Mouse (Mus musculus) heart, embryonic 14.5 days (tissue): ENCODE measurements around the gene Auts2. TPM values are rescaled to one million over a fixed set of nuclear protein-coding genes. Genes with fewer than 3 reads are reported as not detected.

Experiments
- ATAC-seq: fragments of 200-750 bp; cut with Nextera tagmentation; 2 replicates; pipeline ENCODE4 v1.8.0; 2017; ENCODE audit warnings: low read depth, moderate TSS enrichment; ENCODE audit not compliant: insufficient number of reproducible peaks, insufficient read depth, low FRiP score
- H3K27ac ChIP-seq, 2 experiments: fragments of 200-500 bp in 1 of 2; fragments of 300-500 bp in 1 of 2; sonication (generic) in 1 of 2; replicated peaks in 1 of 2; 2 replicates each; pipeline ENCODE4 v1.5.1; 2012 to 2014; ENCODE audit warnings: low read depth in 2 of 2, low read length in 2 of 2, control low read depth in 1 of 2, mild to moderate bottlenecking in 1 of 2, mixed read lengths in 1 of 2; ENCODE audit not compliant: control insufficient read depth in 1 of 2, insufficient read depth in 1 of 2
- H3K27me3 ChIP-seq: fragments of 300-500 bp; sonication (generic); 2 replicates; pipeline ENCODE4 v1.6.1; 2014; ENCODE audit warnings: mild to moderate bottlenecking, low read length, control low read depth; ENCODE audit not compliant: control insufficient read depth, insufficient read depth
- H3K36me3 ChIP-seq: fragments of 300-500 bp; sonication (generic); 2 replicates; pipeline ENCODE4 v1.6.1; 2014; ENCODE audit warnings: mild to moderate bottlenecking, control low read depth, low read length, mixed read lengths; ENCODE audit not compliant: control insufficient read depth, insufficient read depth
- H3K4me1 ChIP-seq, 2 experiments: fragments of 200-500 bp in 1 of 2; fragments of 300-500 bp in 1 of 2; sonication (generic) in 1 of 2; 2 replicates each; pipeline ENCODE4 v1.6.1; 2012 to 2014; ENCODE audit warnings: low read length in 2 of 2, control low read depth in 1 of 2, mixed read lengths in 1 of 2; ENCODE audit not compliant: control insufficient read depth in 2 of 2, insufficient read depth in 2 of 2
- H3K4me2 ChIP-seq: fragments of 300-500 bp; sonication (generic); 2 replicates; pipeline ENCODE4 v1.6.1; 2014; ENCODE audit warnings: mild to moderate bottlenecking, low read length
- H3K4me3 ChIP-seq, 2 experiments: fragments of 200-500 bp in 1 of 2; fragments of 300-500 bp in 1 of 2; sonication (generic) in 1 of 2; 2 replicates each; pipeline ENCODE4 v1.5.1; 2012 to 2014; ENCODE audit warnings: low read length in 2 of 2, mild to moderate bottlenecking in 2 of 2, control low read depth in 1 of 2, low read depth in 1 of 2, moderate library complexity in 1 of 2; ENCODE audit not compliant: control insufficient read depth in 1 of 2, insufficient read depth in 1 of 2
- H3K9ac ChIP-seq: fragments of 300-500 bp; sonication (generic); 2 replicates; pipeline ENCODE4 v1.6.1; 2014; ENCODE audit warnings: mild to moderate bottlenecking, low read length
- H3K9me3 ChIP-seq: fragments of 300-500 bp; sonication (generic); 2 replicates; pipeline ENCODE4 v1.6.1; 2016; ENCODE audit warnings: low read length, control low read depth; ENCODE audit not compliant: control insufficient read depth
- WGBS: fragments of 180-500 bp; shearing (Covaris S2); extraction: QIAGEN DNeasy Blood & Tissue Kit; methylation state at CpG from one replicate; pipeline ENCODE4 v1.1.7; 2014; 5-methylcytosine and 5-hydroxymethylcytosine counted together
- polyA plus RNA-seq: library from polyadenylated mRNA; unstranded; fragments of >200 nt; fragmentation: Nextera tagmentation; extraction: Ambion mirVana; gene quantifications from 2 replicates; pipeline ENCODE4 v1.2.1, GENCODE M21; 2014

Gene Auts2
- polyA plus RNA-seq, 1 experiment from 2014 or later: 18.0 TPM

DNA sequence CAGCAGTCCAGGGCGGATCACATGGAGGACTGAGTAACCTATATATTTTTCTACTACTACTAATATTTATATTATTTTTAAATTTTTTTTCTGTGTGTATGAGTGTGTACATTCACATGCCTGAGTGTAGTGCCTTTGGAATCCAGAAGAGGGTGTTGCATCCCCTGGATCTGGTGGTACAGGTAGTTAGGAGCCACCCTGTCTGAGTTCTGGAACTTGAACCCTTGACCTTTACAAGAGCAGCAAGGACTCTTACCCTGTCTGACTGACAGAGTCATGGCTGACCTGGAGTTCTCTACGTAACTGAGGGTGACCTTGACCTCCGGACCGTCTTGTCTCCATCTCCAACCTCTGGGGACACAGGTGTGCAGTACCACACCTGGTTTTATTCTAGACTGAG is 1074.5 kb downstream of the Auts2 start:
- Histone ChIP-seq H3K4me1 (no peaks in the 10 kb centered on the region), H3K4me3 (no peak overlapping the region), H3K9ac (no peak overlapping the region), H3K27me3 (no peaks in the 10 kb centered on the region), H3K9me3 (no peaks in the 10 kb centered on the region), H3K4me2 (no peak overlapping the region), H3K27ac (no peak overlapping the region), H3K36me3 (peaks cover 68% of the 10 kb centered on the region)
- WGBS: 97% methylated on average over 4 of the region's 4 CpGs
- no peak for ATAC-seq

DNA sequence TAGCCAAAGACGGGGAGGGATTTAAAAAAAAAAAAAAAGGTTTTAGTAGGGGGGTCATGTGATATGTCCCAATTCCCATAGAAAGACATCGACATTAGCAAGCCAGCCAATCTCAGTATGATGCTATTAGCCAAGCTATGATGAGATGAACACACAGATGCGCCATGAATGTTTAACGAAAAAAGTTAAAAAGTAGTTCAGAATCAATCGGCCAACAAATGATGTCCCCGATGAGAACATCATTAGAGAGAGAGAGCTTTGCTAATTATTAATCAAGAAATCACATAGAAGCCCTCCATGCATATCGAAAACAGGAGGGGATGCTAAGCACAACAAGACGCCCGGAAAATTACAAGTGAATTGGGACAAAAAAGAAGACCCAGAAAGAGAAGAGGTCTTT is 1077.0 kb downstream of the Auts2 start:
- H3K27ac ChIP-seq: no peak overlapping the region
- no peak overlapping the region for H3K4me2 ChIP-seq
- no peaks in the 10 kb centered on the region for H3K9me3 ChIP-seq
- H3K4me1 ChIP-seq: no peaks in the 10 kb centered on the region
- peaks cover 68% of the 10 kb centered on the region for H3K36me3 ChIP-seq
- no peak overlapping the region for H3K9ac ChIP-seq
- no peak overlapping the region for H3K4me3 ChIP-seq
- 92% methylated on average over 9 of the region's 9 CpGs for WGBS
- ATAC-seq: no peak
- no peaks in the 10 kb centered on the region for H3K27me3 ChIP-seq

DNA sequence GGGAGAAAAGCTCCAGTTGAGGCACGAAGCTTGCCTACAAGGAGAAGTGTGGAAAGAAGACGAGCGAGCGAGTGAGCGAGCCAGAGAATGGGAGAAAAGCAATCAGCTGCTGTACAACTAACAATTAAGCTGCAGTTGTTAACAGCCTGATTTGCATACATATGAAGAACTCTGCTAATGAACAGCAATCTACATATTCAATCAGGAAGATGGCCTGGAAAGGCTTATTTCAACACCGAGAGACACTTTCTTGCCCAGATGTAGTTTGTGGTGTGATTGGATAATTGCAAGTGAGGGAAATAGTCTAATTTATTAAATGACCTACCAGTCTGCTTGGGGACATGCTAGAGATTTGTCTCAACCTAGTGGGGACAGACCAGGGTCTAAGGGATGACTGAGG is 1079.7 kb downstream of the Auts2 start:
- H3K9ac ChIP-seq: no peak overlapping the region
- H3K9me3 ChIP-seq: 0 out of 2 replicates have a peak, but pooled peaks cover 4% of the 10 kb centered on the region
- no peaks in the 10 kb centered on the region for H3K27me3 ChIP-seq
- H3K4me1 ChIP-seq: no peaks in the 10 kb centered on the region
- no peak for ATAC-seq
- H3K27ac ChIP-seq: no peak overlapping the region
- no peak overlapping the region for H3K4me2 ChIP-seq
- WGBS: 95% methylated on average over 6 of the region's 6 CpGs
- peaks cover 75% of the 10 kb centered on the region for H3K36me3 ChIP-seq
- H3K4me3 ChIP-seq: no peak overlapping the region

DNA sequence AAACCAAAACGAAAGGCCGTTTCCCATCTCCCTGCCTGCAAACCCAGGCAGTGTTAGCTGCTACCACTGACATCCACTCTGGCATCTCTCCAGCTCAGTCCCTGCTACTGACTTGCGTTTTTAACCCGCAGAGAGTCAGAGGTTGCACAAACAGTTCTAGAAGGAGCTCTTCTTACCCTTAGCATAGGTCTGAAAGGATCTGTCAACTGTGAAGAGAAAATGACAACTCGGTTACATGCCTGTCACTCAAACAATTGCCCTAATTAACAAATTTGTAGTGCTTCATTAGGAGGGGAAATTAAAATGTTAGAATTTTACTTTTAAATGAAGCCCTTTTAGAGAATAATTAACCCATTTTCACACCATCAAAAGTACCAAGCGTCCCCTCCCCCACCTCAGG is 1083.2 kb downstream of the Auts2 start:
- Histone ChIP-seq H3K27ac (no peak overlapping the region), H3K4me1 (no peaks in the 10 kb centered on the region), H3K4me3 (no peak overlapping the region), H3K27me3 (no peaks in the 10 kb centered on the region), H3K36me3 (peaks cover 94% of the 10 kb centered on the region), H3K9me3 (0 out of 2 replicates have a peak, but pooled peaks cover 4% of the 10 kb centered on the region), H3K4me2 (no peak overlapping the region), H3K9ac (no peak overlapping the region)
- WGBS: 80% methylated on average over 6 of the region's 6 CpGs
- ATAC-seq: no peak

DNA sequence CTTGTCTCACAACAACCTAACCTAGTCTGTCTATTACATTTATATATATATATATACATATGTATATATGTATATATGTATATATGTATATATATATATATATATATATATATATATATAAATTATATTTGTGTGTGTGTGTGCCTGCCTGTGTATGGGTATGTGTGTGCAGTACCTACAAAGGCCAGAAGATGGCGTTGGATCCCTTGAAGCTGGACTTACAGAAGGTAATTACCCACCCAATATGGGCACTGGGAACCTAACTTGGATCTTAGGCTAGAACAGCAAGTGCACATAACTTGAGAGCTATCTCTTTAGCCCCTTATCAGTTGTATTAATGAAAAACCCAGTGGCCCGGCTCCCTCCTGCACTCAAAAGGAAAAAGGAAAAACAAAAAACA is 1083.6 kb downstream of the Auts2 start:
- no peak overlapping the region for H3K9ac ChIP-seq
- H3K9me3 ChIP-seq: 0 out of 2 replicates have a peak, but pooled peaks cover 4% of the 10 kb centered on the region
- no peak overlapping the region for H3K4me3 ChIP-seq
- no peaks in the 10 kb centered on the region for H3K4me1 ChIP-seq
- H3K27ac ChIP-seq: no peak overlapping the region
- peaks cover 94% of the 10 kb centered on the region for H3K36me3 ChIP-seq
- WGBS: 38% methylated on average over 2 of the region's 2 CpGs
- ATAC-seq: no peak
- no peak overlapping the region for H3K4me2 ChIP-seq
- H3K27me3 ChIP-seq: no peaks in the 10 kb centered on the region

DNA sequence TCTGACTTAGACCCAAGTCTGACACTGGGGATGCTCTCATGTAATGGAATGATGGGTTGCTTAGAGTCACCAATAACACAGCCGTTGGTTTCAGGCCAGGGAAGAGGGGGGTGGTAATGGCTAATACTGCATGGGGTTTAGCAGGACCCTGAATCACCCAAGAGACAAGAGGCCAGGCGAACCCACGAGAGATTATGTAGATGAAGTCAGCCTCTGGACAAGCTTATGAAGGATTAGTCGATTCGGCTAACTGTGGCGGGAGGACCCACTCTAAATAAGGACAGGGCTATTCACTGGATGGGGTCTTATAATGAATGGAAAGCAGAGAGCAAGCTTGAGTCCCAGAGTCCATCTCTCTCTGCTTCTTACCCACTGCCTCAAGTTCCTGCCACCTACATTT is 1084.4 kb downstream of the Auts2 start:
- H3K27ac ChIP-seq: no peak overlapping the region
- no peaks in the 10 kb centered on the region for H3K27me3 ChIP-seq
- H3K9me3 ChIP-seq: 0 out of 2 replicates have a peak, but pooled peaks cover 4% of the 10 kb centered on the region
- 85% methylated on average over 6 of the region's 6 CpGs for WGBS
- H3K36me3 ChIP-seq: peaks cover 98% of the 10 kb centered on the region
- no peak overlapping the region for H3K4me3 ChIP-seq
- no peak overlapping the region for H3K4me2 ChIP-seq
- no peaks in the 10 kb centered on the region for H3K4me1 ChIP-seq
- ATAC-seq: no peak
- H3K9ac ChIP-seq: no peak overlapping the region

DNA sequence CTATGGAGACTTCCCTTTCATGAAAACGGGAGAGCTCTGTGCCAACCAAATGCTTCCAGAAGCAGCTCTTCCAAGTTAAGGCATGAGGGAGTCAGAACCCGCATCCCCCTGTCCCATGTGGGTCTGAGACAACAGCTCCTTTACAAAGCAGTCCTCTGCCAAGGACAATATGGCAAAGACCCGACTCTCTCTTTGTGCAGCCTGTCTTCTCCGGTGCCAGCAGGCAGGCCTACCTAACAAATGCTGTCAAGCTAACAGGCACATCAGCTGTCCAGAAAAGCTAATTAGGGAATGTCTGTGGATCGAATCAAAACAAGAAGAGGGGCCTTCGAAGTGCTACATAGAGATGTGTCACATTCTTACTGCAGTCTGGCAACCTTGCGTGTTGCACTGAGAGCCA is 1085.1 kb downstream of the Auts2 start:
- Histone ChIP-seq H3K36me3 (peaks cover 96% of the 10 kb centered on the region), H3K27me3 (no peaks in the 10 kb centered on the region), H3K9ac (no peak overlapping the region), H3K4me1 (no peaks in the 10 kb centered on the region), H3K4me3 (no peak overlapping the region), H3K4me2 (no peak overlapping the region), H3K9me3 (0 out of 2 replicates have a peak, but pooled peaks cover 4% of the 10 kb centered on the region), H3K27ac (no peak overlapping the region)
- no peak for ATAC-seq
- 95% methylated on average over 7 of the region's 7 CpGs for WGBS

DNA sequence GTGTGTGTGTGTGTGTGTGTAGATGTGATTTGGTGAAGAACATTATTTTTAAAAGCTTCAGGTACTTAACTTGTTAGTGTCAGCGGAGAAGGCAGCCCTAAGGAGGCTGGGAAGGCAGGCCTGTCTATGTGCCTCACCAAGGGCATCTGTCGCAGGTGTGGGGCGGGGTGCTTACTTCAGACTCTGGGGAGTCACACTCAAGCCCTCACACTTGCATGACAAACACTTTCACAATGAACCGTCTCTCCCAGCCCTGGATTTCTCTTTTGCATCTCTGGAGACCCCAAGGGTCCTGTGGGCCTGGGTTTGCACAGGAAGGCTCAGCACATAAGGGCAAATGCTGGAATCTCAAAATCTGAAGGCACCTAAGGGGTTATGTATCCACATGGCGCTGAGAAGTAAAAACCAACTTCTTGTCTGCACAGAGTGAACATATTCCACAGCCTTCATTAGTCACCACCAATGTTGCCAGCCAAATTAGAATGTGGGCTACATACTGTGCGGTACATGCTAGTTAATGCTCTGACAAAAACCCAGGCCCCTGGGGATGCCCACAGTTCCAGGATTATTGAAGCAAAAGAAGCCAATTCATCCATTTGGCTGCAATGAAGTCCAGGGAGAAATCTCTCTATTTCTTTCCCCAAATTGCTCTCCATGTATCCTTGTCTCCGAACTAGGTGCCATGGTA is 1093.8 kb downstream of the Auts2 start:
- H3K9me3 ChIP-seq: no peaks in the 10 kb centered on the region
- H3K9ac ChIP-seq: no peak overlapping the region
- H3K4me2 ChIP-seq: no peak overlapping the region
- 97% methylated on average over 7 of the region's 7 CpGs for WGBS
- no peak for ATAC-seq
- no peaks in the 10 kb centered on the region for H3K4me1 ChIP-seq
- H3K27ac ChIP-seq: no peak overlapping the region
- H3K4me3 ChIP-seq: no peak overlapping the region
- H3K27me3 ChIP-seq: no peaks in the 10 kb centered on the region
- peaks cover 96% of the 10 kb centered on the region for H3K36me3 ChIP-seq
